8 mouse cellular contexts compared by ENCODE assay signal in the genomic region with DNA sequence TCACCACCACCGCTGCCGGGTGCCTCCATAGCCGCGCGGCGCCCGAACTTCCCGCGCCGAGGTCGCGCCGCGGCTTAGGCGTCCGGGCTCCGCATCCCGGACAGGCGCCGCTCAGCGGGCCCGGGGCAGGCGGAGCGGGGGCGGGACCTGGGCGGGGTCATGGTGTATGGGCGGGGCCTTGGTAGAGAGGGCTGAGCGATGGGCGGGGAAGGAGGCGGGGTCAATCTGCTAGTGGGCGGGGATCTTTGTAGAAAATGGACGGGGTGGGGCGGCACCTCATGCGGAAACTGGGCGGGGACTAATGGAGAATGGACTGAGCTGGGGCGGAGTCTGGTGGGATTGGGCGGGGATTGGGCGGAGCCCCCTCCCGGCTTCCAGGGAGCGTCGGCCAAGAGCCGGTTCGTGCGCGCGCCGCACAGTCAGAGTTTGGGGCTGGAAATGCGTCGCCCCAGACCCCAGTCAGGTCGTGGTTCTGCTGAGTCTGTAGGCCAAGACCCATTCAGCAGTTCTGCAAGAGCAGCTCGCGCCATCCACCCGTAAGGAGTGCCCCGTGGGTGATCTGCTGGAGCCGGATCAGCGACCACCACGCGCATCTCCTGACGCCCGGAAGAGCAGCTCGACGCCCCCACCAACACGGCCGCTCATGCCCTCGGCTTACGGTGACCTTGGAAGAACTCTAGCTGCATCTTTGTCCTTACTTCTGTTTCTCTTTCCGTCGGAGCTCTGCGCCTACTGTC. TPM values are rescaled to one million over a fixed set of nuclear protein-coding genes. Genes with fewer than 3 reads are reported as not detected.
DNase-seq lines count a peak whose midpoint lies in the region; ATAC-seq and TF ChIP-seq lines count a peak whose summit lies in the region.

A gene (minus strand): TSS at position 143 of the 737 bp plus-strand sequence.

- H3K27me3 ChIP-seq in hindbrain, embryonic 12.5 days, result peaks cover 6% of the 10 kb centered on the region; the same call in 1 of the 2 replicates
- no peaks in the 10 kb centered on the region for H3K27me3 ChIP-seq in lung, postnatal 0 days (replicated peaks; ENCODE audit: insufficient read depth, low read length)

- DNase-seq in R1 (ENCODE audit: low read depth, low spot score), result peak; percentile 92
- peak; percentile 91 to 97 for DNase-seq in cerebellum, postnatal 25 days
- DNase-seq in frontal cortex, postnatal 14 days (ENCODE audit: low spot score in 2 of 2), result peak; percentile 89 to 96
- peak; percentile 99 for DNase-seq in layer of hippocampus, postnatal 10 days (ENCODE audit: low spot score in 2 of 2)
- peak; percentile 98 for DNase-seq in lung, postnatal 0 days (ENCODE audit: low spot score)
- DNase-seq in ovary, postnatal 10 days (ENCODE audit: low spot score), result peak; percentile 85
- DNase-seq in thymus, postnatal 0 days (ENCODE audit: low spot score), result peak; percentile 98

- no peak for TF ChIP-seq CTCF in lung, postnatal 0 days (IDR thresholded peaks at IDR 0.05)

- H3K9me3 ChIP-seq in hindbrain, embryonic 12.5 days (replicated peaks), result no peaks in the 10 kb centered on the region
- H3K9me3 ChIP-seq in lung, postnatal 0 days (ENCODE audit: low read length), result no peaks in the 10 kb centered on the region

- H3K4me1 ChIP-seq in hindbrain, embryonic 12.5 days, result peaks cover 44% of the 10 kb centered on the region
- no peaks in the 10 kb centered on the region for H3K4me1 ChIP-seq in lung, postnatal 0 days (ENCODE audit: insufficient read depth, low read depth, low read length)

- TF ChIP-seq EP300 in lung, postnatal 0 days (IDR thresholded peaks at IDR 0.05), result no peak

- H3K4me2 ChIP-seq in hindbrain, embryonic 12.5 days (replicated peaks), result peak within 1 kb of the TSS; percentile 69
- peak within 1 kb of the TSS; percentile 96 for H3K4me2 ChIP-seq in lung, postnatal 0 days (replicated peaks; ENCODE audit: low read depth, low read length)

- WGBS in hindbrain, embryonic 12.5 days, result under 1% methylated on average over 68 of the region's 69 CpGs
- WGBS in lung, postnatal 0 days, result 0% methylated on average over 55 of the region's 69 CpGs

- H3K4me3 ChIP-seq in hindbrain, embryonic 12.5 days, result peak within 1 kb of the TSS; percentile 60
- H3K4me3 ChIP-seq in lung, postnatal 0 days (ENCODE audit: low read depth, low read length), result peak within 1 kb of the TSS; percentile 68

- ATAC-seq in hindbrain, embryonic 12.5 days (ENCODE audit: low FRiP score), result peak; percentile 90
- peak; percentile 95 for ATAC-seq in lung, postnatal 0 days

- H3K27ac ChIP-seq in hindbrain, embryonic 12.5 days, result peak within 1 kb of the TSS; percentile 66
- 0 out of 2 replicates have a peak within 1 kb of the TSS, but pooled peaks have one; percentile 54 for H3K27ac ChIP-seq in lung, postnatal 0 days (ENCODE audit: low read length)

- H3K9ac ChIP-seq in hindbrain, embryonic 12.5 days, result peak within 1 kb of the TSS; percentile 85
- H3K9ac ChIP-seq in lung, postnatal 0 days (replicated peaks; ENCODE audit: low read depth), result peak within 1 kb of the TSS; percentile 55

- H3K36me3 ChIP-seq in hindbrain, embryonic 12.5 days, result no peaks in the 10 kb centered on the region
- H3K36me3 ChIP-seq in lung, postnatal 0 days (ENCODE audit: insufficient read depth, low read length), result no peaks in the 10 kb centered on the region

RNA-seq across cellular contexts. Expression of the gene that starts here (rescaled TPM):
- 40.8 and 43.8 TPM in 2 replicates for polyA plus RNA-seq in hindbrain, embryonic 12.5 days (2016; fragmentation: Nextera tagmentation; extraction: Ambion mirVana)
- total RNA-seq in layer of hippocampus, postnatal 10 days (2021), result 10 to 100 TPM; 76.6 to 86.9 TPM
- polyA plus RNA-seq in lung, postnatal 0 days (2015; fragmentation: Nextera tagmentation; extraction: Ambion mirVana), result 6.9 and 7.5 TPM in 2 replicates
- polyA plus RNA-seq in thymus, postnatal 0 days (2015; fragmentation: Nextera tagmentation; extraction: Ambion mirVana), result 41.9 and 49.8 TPM in 2 replicates

Comparison
In these comparisons a context has a peak if more than half of its experiments do, and no peak if none do; other contexts are left out.
1. Peak in every context shown above with its lines: DNase-seq, ATAC-seq, H3K4me3 ChIP-seq and H3K27ac ChIP-seq.